Mouse (Mus musculus): ENCODE data around the gene B230217C12Rik. TPM values are rescaled to one million over a fixed set of nuclear protein-coding genes. Genes with fewer than 3 reads are reported as not detected.

Gene B230217C12Rik
- polyA plus RNA-seq, 1 experiment = 4.9 TPM

DNA sequence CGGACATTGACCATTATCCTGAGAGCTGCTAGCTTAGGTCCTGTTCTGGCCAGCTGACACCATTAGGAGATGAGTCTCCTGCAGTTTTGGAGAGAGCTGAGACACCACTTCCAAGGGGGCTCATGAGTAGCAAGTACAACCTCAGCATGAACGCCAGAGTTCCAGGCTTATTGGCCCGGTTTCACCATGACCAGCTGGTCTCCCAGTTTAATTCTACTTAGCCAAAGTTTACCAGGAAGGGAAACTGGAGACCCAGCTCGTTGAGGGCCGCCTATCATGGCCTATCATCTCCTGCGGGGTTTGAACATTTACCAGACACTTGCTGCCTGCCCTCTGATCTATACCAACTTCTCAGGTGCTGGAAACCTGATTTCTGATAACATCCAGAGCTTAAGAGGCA is 33.0 kb upstream of the B230217C12Rik start:
- Histone ChIP-seq H3K4me3 (ENCODE audit: insufficient read depth, poor library complexity, severe bottlenecking) (no peak overlapping the region), H3K79me2 (ENCODE audit: control insufficient read depth, insufficient read depth) (peaks cover 100% of the 10 kb centered on the region), H3K79me3 (ENCODE audit: low read depth) (peaks cover 87% of the 10 kb centered on the region), H3K36me3 (ENCODE audit: control insufficient read depth, insufficient read depth) (peaks cover 66% of the 10 kb centered on the region), H3K27me3 (ENCODE audit: control insufficient read depth, insufficient read depth, insufficient read length) (no peaks in the 10 kb centered on the region), H3ac (ENCODE audit: control insufficient read depth, insufficient read length, low read depth) (peak overlapping the region; percentile 8)
- TF ChIP-seq FOSL1 (IDR thresholded peaks at IDR 0.05; ENCODE audit: insufficient read depth, low read length, poor library complexity, severe bottlenecking) (no peak), MAX (IDR thresholded peaks at IDR 0.05) (no peak), CTCF (IDR thresholded peaks at IDR 0.05; ENCODE audit: control insufficient read depth, insufficient read depth, insufficient read length) (no peak), USF1 (IDR thresholded peaks at IDR 0.05; ENCODE audit: low read depth) (no peak), MYOD1 (IDR thresholded peaks at IDR 0.05; ENCODE audit: control insufficient read depth, insufficient read length, low read depth) (no peak), CEBPB (IDR thresholded peaks at IDR 0.05; ENCODE audit: low read depth) (no peak), MYOG (IDR thresholded peaks at IDR 0.05; ENCODE audit: control insufficient read depth, extremely low read depth, insufficient read length) (no peak)

GRCm38 (mm10) chr11:97808093-97808492 is 32.5 kb upstream of the B230217C12Rik start:
- H3ac ChIP-seq (ENCODE audit: control insufficient read depth, insufficient read length, low read depth) = no peak overlapping the region
- peaks cover 100% of the 10 kb centered on the region for H3K79me2 ChIP-seq (ENCODE audit: control insufficient read depth, insufficient read depth)
- H3K4me3 ChIP-seq (ENCODE audit: insufficient read depth, poor library complexity, severe bottlenecking) = no peak overlapping the region
- no peaks in the 10 kb centered on the region for H3K27me3 ChIP-seq (ENCODE audit: control insufficient read depth, insufficient read depth, insufficient read length)
- peaks cover 88% of the 10 kb centered on the region for H3K79me3 ChIP-seq (ENCODE audit: low read depth)
- H3K36me3 ChIP-seq (ENCODE audit: control insufficient read depth, insufficient read depth) = peaks cover 68% of the 10 kb centered on the region
- TF ChIP-seq CTCF (IDR thresholded peaks at IDR 0.05; ENCODE audit: control insufficient read depth, insufficient read depth, insufficient read length) (no peak), MAX (IDR thresholded peaks at IDR 0.05) (peak; percentile 11)

GRCm38 (mm10) chr11:97808621-97809234 is 31.9 kb upstream of the B230217C12Rik start:
- Histone ChIP-seq H3K27me3 (ENCODE audit: control insufficient read depth, insufficient read depth, insufficient read length) (no peaks in the 10 kb centered on the region), H3ac (ENCODE audit: control insufficient read depth, insufficient read length, low read depth) (no peak overlapping the region), H3K79me2 (ENCODE audit: control insufficient read depth, insufficient read depth) (peaks cover 100% of the 10 kb centered on the region), H3K36me3 (ENCODE audit: control insufficient read depth, insufficient read depth) (peaks cover 71% of the 10 kb centered on the region), H3K79me3 (ENCODE audit: low read depth) (peaks cover 88% of the 10 kb centered on the region), H3K4me3 (ENCODE audit: insufficient read depth, poor library complexity, severe bottlenecking) (no peak overlapping the region)
- no peak for TF ChIP-seq MYOD1 (IDR thresholded peaks at IDR 0.05; ENCODE audit: control insufficient read depth, insufficient read length, low read depth)
- TF ChIP-seq MAX (IDR thresholded peaks at IDR 0.05) = no peak
- TF ChIP-seq FOSL1 (IDR thresholded peaks at IDR 0.05; ENCODE audit: insufficient read depth, low read length, poor library complexity, severe bottlenecking) = no peak
- no peak for TF ChIP-seq MYOG (IDR thresholded peaks at IDR 0.05; ENCODE audit: control insufficient read depth, extremely low read depth, insufficient read length)
- no peak for TF ChIP-seq CTCF (IDR thresholded peaks at IDR 0.05; ENCODE audit: control insufficient read depth, insufficient read depth, insufficient read length)
- TF ChIP-seq USF1 (IDR thresholded peaks at IDR 0.05; ENCODE audit: low read depth) = no peak
- no peak for TF ChIP-seq CEBPB (IDR thresholded peaks at IDR 0.05; ENCODE audit: low read depth)

GRCm38 (mm10) chr11:97809235-97810121 is 31.1 kb upstream of the B230217C12Rik start:
- H3K79me3 ChIP-seq (ENCODE audit: low read depth) = peaks cover 87% of the 10 kb centered on the region
- no peaks in the 10 kb centered on the region for H3K27me3 ChIP-seq (ENCODE audit: control insufficient read depth, insufficient read depth, insufficient read length)
- H3ac ChIP-seq (ENCODE audit: control insufficient read depth, insufficient read length, low read depth) = no peak overlapping the region
- peaks cover 100% of the 10 kb centered on the region for H3K79me2 ChIP-seq (ENCODE audit: control insufficient read depth, insufficient read depth)
- TF ChIP-seq FOSL1 (IDR thresholded peaks at IDR 0.05; ENCODE audit: insufficient read depth, low read length, poor library complexity, severe bottlenecking) = no peak
- no peak for TF ChIP-seq MYOG (IDR thresholded peaks at IDR 0.05; ENCODE audit: control insufficient read depth, extremely low read depth, insufficient read length)
- TF ChIP-seq USF1 (IDR thresholded peaks at IDR 0.05; ENCODE audit: low read depth) = no peak
- TF ChIP-seq CTCF (IDR thresholded peaks at IDR 0.05; ENCODE audit: control insufficient read depth, insufficient read depth, insufficient read length) = no peak
- TF ChIP-seq MAX (IDR thresholded peaks at IDR 0.05) = no peak
- TF ChIP-seq MYOD1 (IDR thresholded peaks at IDR 0.05; ENCODE audit: control insufficient read depth, insufficient read length, low read depth) = no peak
- no peak for TF ChIP-seq CEBPB (IDR thresholded peaks at IDR 0.05; ENCODE audit: low read depth)
- H3K4me3 ChIP-seq (ENCODE audit: insufficient read depth, poor library complexity, severe bottlenecking) = no peak overlapping the region
- peaks cover 77% of the 10 kb centered on the region for H3K36me3 ChIP-seq (ENCODE audit: control insufficient read depth, insufficient read depth)

GRCm38 (mm10) chr11:97810356-97810755 is 30.2 kb upstream of the B230217C12Rik start:
- TF ChIP-seq USF1 (IDR thresholded peaks at IDR 0.05; ENCODE audit: low read depth) (no peak), FOSL1 (IDR thresholded peaks at IDR 0.05; ENCODE audit: insufficient read depth, low read length, poor library complexity, severe bottlenecking) (no peak), CTCF (IDR thresholded peaks at IDR 0.05; ENCODE audit: control insufficient read depth, insufficient read depth, insufficient read length) (no peak), MYOD1 (IDR thresholded peaks at IDR 0.05; ENCODE audit: control insufficient read depth, insufficient read length, low read depth) (no peak), MYOG (IDR thresholded peaks at IDR 0.05; ENCODE audit: control insufficient read depth, extremely low read depth, insufficient read length) (no peak), CEBPB (IDR thresholded peaks at IDR 0.05; ENCODE audit: low read depth) (no peak), MAX (IDR thresholded peaks at IDR 0.05) (no peak)
- no peak overlapping the region for H3K4me3 ChIP-seq (ENCODE audit: insufficient read depth, poor library complexity, severe bottlenecking)
- H3K79me2 ChIP-seq (ENCODE audit: control insufficient read depth, insufficient read depth) = peaks cover 100% of the 10 kb centered on the region
- H3ac ChIP-seq (ENCODE audit: control insufficient read depth, insufficient read length, low read depth) = no peak overlapping the region
- H3K36me3 ChIP-seq (ENCODE audit: control insufficient read depth, insufficient read depth) = peaks cover 85% of the 10 kb centered on the region
- H3K79me3 ChIP-seq (ENCODE audit: low read depth) = peaks cover 88% of the 10 kb centered on the region
- no peaks in the 10 kb centered on the region for H3K27me3 ChIP-seq (ENCODE audit: control insufficient read depth, insufficient read depth, insufficient read length)
